Mouse (Mus musculus) lung, postnatal 0 days (tissue): Measurements from ENCODE around the gene 4931428F04Rik. TPM values are rescaled to one million over a fixed set of nuclear protein-coding genes. Genes with fewer than 3 reads are reported as not detected.

ENCODE experiments used
- ATAC-seq: fragments of 200-750 bp; cut with Nextera tagmentation; 2 replicates; pipeline ENCODE4 v1.8.0; 2017; ENCODE audit warnings: moderate library complexity
- DNase-seq: peaks from one replicate; pipeline ENCODE4 v3.0.0-alpha.2; 2016; ENCODE audit warnings: low spot score
- H3K27ac ChIP-seq: fragments of 300-500 bp; sonication (generic); 2 replicates; pipeline ENCODE4 v1.5.1; 2014; ENCODE audit warnings: antibody characterized with exemption, mild to moderate bottlenecking, low read length, mixed read lengths
- H3K27me3 ChIP-seq: fragments of 300-500 bp; sonication (generic); replicated peaks from 2 replicates; pipeline ENCODE4 v1.6.1; 2014; ENCODE audit warnings: low read length, mixed read lengths; ENCODE audit not compliant: insufficient read depth
- H3K36me3 ChIP-seq: fragments of 300-500 bp; sonication (generic); 2 replicates; pipeline ENCODE4 v1.6.1; 2014; ENCODE audit warnings: low read length, mixed read lengths; ENCODE audit not compliant: insufficient read depth
- H3K4me1 ChIP-seq: fragments of 300-500 bp; sonication (generic); 2 replicates; pipeline ENCODE4 v1.6.1; 2014; ENCODE audit warnings: antibody characterized with exemption, low read depth, low read length, mixed read lengths; ENCODE audit not compliant: insufficient read depth
- H3K4me2 ChIP-seq: fragments of 300-500 bp; sonication (generic); replicated peaks from 2 replicates; pipeline ENCODE4 v1.6.1; 2014; ENCODE audit warnings: low read depth, mild to moderate bottlenecking, low read length, moderate library complexity, mixed read lengths
- H3K4me3 ChIP-seq: fragments of 300-500 bp; sonication (generic); 2 replicates; pipeline ENCODE4 v1.5.1; 2014; ENCODE audit warnings: low read depth, low read length
- H3K9ac ChIP-seq: fragments of 300-500 bp; sonication (generic); replicated peaks from 2 replicates; pipeline ENCODE4 v1.6.1; 2014; ENCODE audit warnings: low read depth, mild to moderate bottlenecking
- H3K9me3 ChIP-seq: fragments of 300-500 bp; sonication (generic); 2 replicates; pipeline ENCODE4 v1.6.1; 2016; ENCODE audit warnings: low read length, mixed read lengths
- CTCF ChIP-seq: IDR thresholded peaks from 2 replicates; pipeline ENCODE4 v1.5.1; 2016; ENCODE audit warnings: antibody characterized with exemption, mild to moderate bottlenecking
- EP300 ChIP-seq: IDR thresholded peaks from 2 replicates; pipeline ENCODE4 v1.6.1; 2016; ENCODE audit warnings: antibody characterized with exemption, mild to moderate bottlenecking, control low read depth
- WGBS: fragments of 180-500 bp; shearing (Covaris S2); extraction: QIAGEN DNeasy Blood & Tissue Kit; methylation state at CpG from one replicate; pipeline ENCODE4 v1.1.7; 2014; 5-methylcytosine and 5-hydroxymethylcytosine counted together
- polyA plus RNA-seq: library from polyadenylated mRNA; unstranded; fragments of >200 nt; fragmentation: Nextera tagmentation; extraction: Ambion mirVana; gene quantifications from 2 replicates; pipeline ENCODE4 v1.2.1, GENCODE M21; 2015

Gene 4931428F04Rik
- polyA plus RNA-seq, 1 experiment from 2014 or later: 2.7 TPM

DNA sequence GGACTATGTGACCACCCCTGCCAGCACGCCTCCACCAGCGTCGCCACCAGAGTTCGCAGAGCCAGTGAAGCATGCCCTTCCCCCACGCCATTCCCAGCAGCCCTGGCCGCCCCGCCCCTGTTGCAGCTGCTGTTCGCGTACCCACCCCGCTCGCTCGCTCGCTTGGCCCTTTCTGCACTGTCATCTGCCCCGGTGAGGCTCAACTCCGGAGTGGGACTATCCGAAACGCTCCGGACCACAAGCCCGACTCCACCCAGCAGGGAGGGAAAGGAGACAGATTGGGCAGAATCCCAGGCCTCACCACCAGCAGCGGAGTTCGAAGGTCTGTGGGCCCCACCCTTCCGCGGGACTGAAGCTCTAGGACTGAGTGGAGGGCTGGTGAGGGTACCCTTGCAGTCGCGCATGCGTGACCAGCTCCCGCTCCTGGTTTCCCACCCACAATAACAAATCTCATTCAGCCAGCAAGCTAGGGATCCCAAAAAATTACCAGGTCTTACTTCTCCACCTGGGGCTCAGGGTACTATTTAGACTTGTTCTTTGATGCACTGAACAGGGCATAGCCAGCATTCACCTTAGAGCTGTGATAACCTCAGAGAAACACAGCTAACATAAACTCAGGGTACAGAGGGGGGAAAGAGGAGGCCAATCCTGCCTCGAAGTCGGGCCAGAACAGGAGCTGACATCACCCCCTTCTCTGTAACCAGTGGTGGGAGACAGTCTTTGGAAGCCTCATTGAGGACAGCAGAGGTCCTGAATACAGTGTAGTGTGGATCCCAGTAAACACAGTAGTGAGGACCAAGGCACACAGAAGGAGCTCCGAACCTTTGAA lies 13.2 kb downstream of the 4931428F04Rik start:
- ATAC-seq: peak; percentile 46
- 4% methylated on average over 30 of the region's 30 CpGs for WGBS

DNA sequence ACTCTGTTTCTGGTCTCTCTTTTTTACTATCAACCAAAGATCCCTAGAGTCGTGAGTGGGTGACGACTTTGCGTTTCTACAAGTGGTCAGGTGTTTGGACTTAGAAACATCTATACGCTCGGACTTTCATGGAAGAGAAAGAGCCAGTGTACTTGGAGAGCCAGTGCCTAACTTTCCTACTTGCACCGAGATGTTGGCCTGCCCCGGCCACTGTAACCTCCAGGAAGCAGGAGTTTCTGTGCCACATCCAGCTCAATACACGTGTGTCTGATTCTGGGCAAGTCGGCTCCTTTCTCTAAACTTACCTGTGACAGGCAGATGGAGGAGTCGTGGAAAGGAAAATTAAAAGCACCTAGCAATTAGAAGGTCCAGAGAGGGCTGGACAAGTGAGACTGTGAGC lies 13.8 kb downstream of the 4931428F04Rik start, which contains the start of gene Nol3:
Gene Nol3 (plus strand): TSS at position 301 of the 400 bp plus-strand sequence.
- H3K36me3 ChIP-seq: no peaks in the 10 kb centered on the region
- peaks cover 37% of the 10 kb centered on the region for H3K27me3 ChIP-seq
- DNase-seq: no peak
- ATAC-seq: no peak
- H3K27ac ChIP-seq: no peak within 1 kb of the TSS
- peak within 1 kb of the TSS; percentile 35 for H3K4me3 ChIP-seq
- peak within 1 kb of the TSS; percentile 67 for H3K4me2 ChIP-seq
- no peaks in the 10 kb centered on the region; the same call in none of the 2 replicates for H3K4me1 ChIP-seq
- no peak for TF ChIP-seq CTCF
- TF ChIP-seq EP300: no peak
- no peaks in the 10 kb centered on the region for H3K9me3 ChIP-seq
- H3K9ac ChIP-seq: 0 out of 2 replicates have a peak within 1 kb of the TSS, but pooled peaks have one; percentile 12
- 5% methylated on average over 10 of the region's 10 CpGs for WGBS

More for the DNA sequence above, 13.2 kb downstream of the 4931428F04Rik start:
- peak overlapping the region; percentile 35 for H3K4me3 ChIP-seq
- TF ChIP-seq EP300 (no peak), CTCF (0 out of 2 replicates have a peak, but pooled peaks have one; percentile 5)
- H3K27ac ChIP-seq: no peak overlapping the region
- peak overlapping the region; percentile 67 for H3K4me2 ChIP-seq
- H3K27me3 ChIP-seq: peaks cover 31% of the 10 kb centered on the region
- H3K4me1 ChIP-seq: no peaks in the 10 kb centered on the region; the same call in none of the 2 replicates
- 0 out of 2 replicates have a peak overlapping the region, but pooled peaks have one; percentile 12 for H3K9ac ChIP-seq
- H3K36me3 ChIP-seq: no peaks in the 10 kb centered on the region
- peak; percentile 69 for DNase-seq
- H3K9me3 ChIP-seq: no peaks in the 10 kb centered on the region

DNA sequence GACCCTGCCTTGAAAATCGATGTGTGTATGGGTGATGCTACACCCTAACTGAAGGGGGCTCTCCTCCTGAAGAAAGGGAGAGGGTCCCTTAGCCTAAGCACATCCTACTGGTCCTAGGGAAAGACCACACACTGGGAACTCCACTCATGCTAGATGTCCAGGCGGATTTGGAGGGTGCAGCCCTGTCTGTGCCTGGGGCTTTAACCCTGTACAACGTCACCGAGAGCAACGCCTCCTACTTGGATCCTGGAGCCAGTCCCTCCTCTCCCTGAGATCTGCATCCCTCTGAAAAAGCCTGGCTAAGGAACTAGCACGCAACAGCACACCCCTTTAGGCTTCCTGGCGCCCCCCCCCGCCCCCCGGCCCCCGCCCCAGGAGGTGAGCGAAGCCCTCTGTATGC lies 14.3 kb downstream of the 4931428F04Rik start:
- no peak for ATAC-seq
- Histone ChIP-seq H3K27ac (no peak overlapping the region), H3K27me3 (peaks cover 42% of the 10 kb centered on the region), H3K4me1 (no peaks in the 10 kb centered on the region; the same call in none of the 2 replicates), H3K4me2 (peak overlapping the region; percentile 67; the same call in 1 of the 2 replicates), H3K36me3 (no peaks in the 10 kb centered on the region), H3K9me3 (no peaks in the 10 kb centered on the region), H3K9ac (no peak overlapping the region), H3K4me3 (no peak overlapping the region)
- no peak for DNase-seq
- TF ChIP-seq EP300 (no peak), CTCF (no peak)
- WGBS: 13% methylated on average over 11 of the region's 11 CpGs

DNA sequence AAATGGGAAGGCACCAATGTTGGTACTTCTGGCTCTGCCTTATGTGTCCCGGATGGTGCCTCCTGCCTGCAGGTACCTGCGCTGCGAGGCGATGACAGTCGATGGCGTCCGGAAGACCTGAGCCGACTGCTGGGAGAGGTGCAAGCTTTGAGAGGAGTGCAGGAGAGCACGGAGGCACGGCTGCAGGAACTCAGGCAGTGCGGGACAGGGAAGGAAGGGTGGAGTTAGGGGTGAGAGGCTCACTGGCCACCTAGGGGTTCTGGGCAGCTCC lies 18.8 kb downstream of the 4931428F04Rik start:
- Histone ChIP-seq H3K4me3 (no peak overlapping the region), H3K9ac (no peak overlapping the region), H3K27me3 (peaks cover 53% of the 10 kb centered on the region), H3K4me1 (peaks cover 17% of the 10 kb centered on the region), H3K36me3 (no peaks in the 10 kb centered on the region), H3K4me2 (no peak overlapping the region), H3K9me3 (no peaks in the 10 kb centered on the region), H3K27ac (no peak overlapping the region)
- WGBS: 20% methylated on average over 9 of the region's 11 CpGs
- no peak for ATAC-seq
- DNase-seq: no peak
- peak; percentile 11; the same call in 1 of the 2 replicates for TF ChIP-seq CTCF
- no peak for TF ChIP-seq EP300

DNA sequence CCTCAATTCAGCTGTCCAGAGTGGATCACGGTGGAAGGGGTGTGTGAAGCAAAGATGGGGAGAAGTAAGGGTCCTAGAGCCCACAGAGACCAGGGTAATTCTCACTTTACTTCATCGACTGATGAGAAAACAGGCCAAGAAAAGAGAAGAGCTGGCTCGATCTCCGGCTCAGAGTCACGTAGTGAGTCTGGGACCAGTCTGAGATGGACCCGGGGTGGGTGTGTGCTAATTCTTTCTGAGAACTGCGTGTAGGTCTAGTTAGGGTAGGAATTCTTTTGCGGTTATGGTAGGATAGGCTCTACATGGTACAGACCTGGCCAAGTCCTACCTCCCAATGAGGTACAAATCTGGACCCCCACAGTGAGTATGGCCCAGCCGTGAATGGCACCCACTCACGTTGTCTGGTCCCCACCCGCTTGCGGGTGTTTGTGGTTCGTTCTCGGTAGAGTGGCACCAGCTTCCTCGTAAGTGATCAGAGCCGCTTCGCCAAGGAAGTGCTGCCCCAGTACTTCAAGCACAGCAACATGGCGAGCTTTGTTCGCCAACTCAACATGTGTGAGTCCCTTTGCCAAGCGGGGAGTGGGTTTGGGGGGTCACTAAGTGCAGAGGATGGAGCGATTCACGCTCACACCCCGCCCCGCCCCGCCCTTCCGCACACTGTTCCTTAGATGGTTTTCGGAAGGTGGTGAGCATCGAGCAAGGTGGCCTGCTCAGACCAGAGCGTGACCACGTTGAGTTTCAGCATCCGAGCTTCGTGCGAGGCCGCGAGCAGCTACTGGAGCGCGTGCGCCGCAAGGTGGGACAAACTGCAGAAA lies 19.4 kb downstream of the 4931428F04Rik start:
- peak overlapping the region; percentile 43 for H3K4me3 ChIP-seq
- WGBS: 10% methylated on average over 39 of the region's 39 CpGs
- ATAC-seq (no peak), DNase-seq (no peak)
- H3K9ac ChIP-seq: peak overlapping the region; percentile 19; the same call in 1 of the 2 replicates
- H3K4me2 ChIP-seq: peak overlapping the region; percentile 86
- H3K4me1 ChIP-seq: peaks cover 17% of the 10 kb centered on the region
- TF ChIP-seq EP300: no peak
- no peak for TF ChIP-seq CTCF
- H3K27me3 ChIP-seq: peaks cover 53% of the 10 kb centered on the region
- H3K36me3 ChIP-seq: no peaks in the 10 kb centered on the region
- H3K27ac ChIP-seq: peak overlapping the region; percentile 79; the same call in 1 of the 2 replicates
- no peaks in the 10 kb centered on the region for H3K9me3 ChIP-seq

DNA sequence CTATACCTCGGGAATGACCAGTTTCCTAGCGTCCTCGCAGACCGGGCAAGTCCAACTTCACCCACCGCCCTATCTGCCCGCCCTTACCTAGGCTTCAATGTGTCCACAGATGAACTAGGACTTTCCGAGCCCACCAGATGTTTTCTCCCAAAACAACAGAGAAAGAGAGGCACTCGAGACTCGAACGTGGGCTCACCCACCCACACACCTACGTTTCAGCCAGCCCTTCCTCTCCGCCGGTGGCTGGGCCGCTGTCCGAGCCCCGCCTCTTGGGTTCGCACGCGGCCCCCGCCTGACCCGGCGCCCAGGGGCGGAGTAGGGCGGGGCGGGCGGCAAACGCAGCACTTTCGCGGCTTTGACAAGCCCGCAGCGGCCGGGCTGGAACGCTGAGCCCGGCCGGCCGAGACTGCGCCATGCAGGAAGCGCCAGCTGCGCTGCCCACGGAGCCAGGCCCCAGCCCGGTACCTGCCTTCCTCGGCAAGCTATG lies 20.2 kb downstream of the 4931428F04Rik start, which contains the start of gene Hsf4:
Gene Hsf4 (plus strand): TSS at position 341 of the 487 bp plus-strand sequence.
- Histone ChIP-seq H3K4me1 (peaks cover 25% of the 10 kb centered on the region), H3K27ac (peak within 1 kb of the TSS; percentile 79), H3K27me3 (peaks cover 47% of the 10 kb centered on the region), H3K4me3 (peak within 1 kb of the TSS; percentile 43), H3K36me3 (no peaks in the 10 kb centered on the region), H3K9ac (peak within 1 kb of the TSS; percentile 19), H3K9me3 (no peaks in the 10 kb centered on the region), H3K4me2 (peak within 1 kb of the TSS; percentile 86)
- peak; percentile 72 for DNase-seq
- under 1% methylated on average over 41 of the region's 42 CpGs for WGBS
- TF ChIP-seq CTCF (no peak), EP300 (no peak)
- ATAC-seq: peak; percentile 76
